Mouse (Mus musculus): ENCODE data around the gene Pih1d2. TPM values are rescaled to one million over a fixed set of nuclear protein-coding genes. Genes with fewer than 3 reads are reported as not detected.

Pih1d2 gene
- total and polyA plus RNA-seq, 3 experiments: 0.39 to 3.7 (median 2.5) TPM

DNA sequence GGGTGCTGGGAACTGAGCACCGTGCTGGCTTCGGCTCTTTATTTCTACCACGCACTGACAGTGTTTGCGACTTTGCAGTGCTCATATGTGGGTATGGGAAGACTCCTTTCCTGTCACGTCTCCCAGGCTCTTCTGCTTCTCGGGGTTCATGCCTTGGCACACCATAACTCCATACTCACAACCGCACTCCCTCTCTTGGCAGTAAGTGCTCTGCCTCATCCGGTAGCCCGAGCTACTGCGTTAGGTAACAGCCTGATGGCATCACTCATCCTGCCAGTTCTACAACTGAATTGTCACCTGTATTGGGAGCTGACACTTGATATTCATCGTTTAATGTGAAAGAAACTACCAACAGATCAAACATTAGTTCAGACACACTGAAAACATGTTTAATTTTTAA is 17.1 kb downstream of the Pih1d2 start:
- TF ChIP-seq GATA1 (IDR thresholded peaks at IDR 0.05; ENCODE audit: borderline replicate concordance, low read length) (no peak), POLR2AphosphoS5 (IDR thresholded peaks at IDR 0.05; ENCODE audit: insufficient replicate concordance, low read depth, low read length) (no peak), CTCF (IDR thresholded peaks at IDR 0.05; ENCODE audit: low read depth, low read length) (no peak), GATA2 (IDR thresholded peaks at IDR 0.05; ENCODE audit: borderline replicate concordance, low read depth, low read length) (no peak), TAL1 (conservative IDR thresholded peaks at IDR 0.05; ENCODE audit: low read depth, low read length) (no peak)
- Histone ChIP-seq H3K4me3 (ENCODE audit: low read depth, low read length) (no peak overlapping the region), H3K36me3 (replicated peaks) (peaks cover 61% of the 10 kb centered on the region), H3K27me3 (ENCODE audit: insufficient read depth, low read length) (no peaks in the 10 kb centered on the region), H3K4me1 (ENCODE audit: insufficient read depth, low read depth, low read length) (peaks cover 10% of the 10 kb centered on the region), H3K9me3 (replicated peaks) (no peaks in the 10 kb centered on the region)
- DNase-seq (ENCODE audit: low spot score): no peak
- ATAC-seq (ENCODE audit: extremely low read depth, insufficient number of reproducible peaks, low FRiP score, poor library complexity, severe bottlenecking): no peak

DNA sequence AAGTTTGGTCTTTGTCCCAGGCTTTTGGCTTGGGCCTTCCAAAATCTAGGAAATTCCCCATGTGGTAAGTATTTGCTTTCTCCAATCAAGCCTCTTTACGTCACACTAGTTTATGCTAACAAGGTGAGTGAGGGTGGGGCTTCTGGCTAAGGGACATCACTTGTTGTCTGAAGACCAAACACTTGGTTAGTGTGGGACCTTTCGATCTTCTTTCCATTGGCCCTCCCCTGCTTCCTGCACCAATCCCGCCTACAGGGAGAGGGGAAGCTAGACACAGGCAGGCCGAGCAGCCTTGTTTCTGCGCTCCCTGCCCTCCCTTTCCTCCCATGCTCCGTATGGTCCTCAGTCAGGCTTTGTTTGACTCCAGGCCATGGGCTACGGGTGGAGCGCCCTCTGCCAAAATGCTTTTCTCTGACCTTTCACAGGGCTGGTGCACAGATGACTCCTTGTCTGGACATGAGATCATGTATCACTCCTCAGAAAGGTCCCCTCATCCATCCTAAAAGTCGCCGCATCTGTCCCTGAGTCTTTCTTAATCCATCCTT is 29.8 kb downstream of the Pih1d2 start:
- Histone ChIP-seq H3K36me3 (replicated peaks) (peaks cover 96% of the 10 kb centered on the region), H3K4me3 (ENCODE audit: low read depth, low read length) (no peak overlapping the region), H3K4me1 (ENCODE audit: insufficient read depth, low read depth, low read length) (peaks cover 11% of the 10 kb centered on the region; the same call in 1 of the 2 replicates), H3K27me3 (ENCODE audit: insufficient read depth, low read length) (no peaks in the 10 kb centered on the region), H3K9me3 (replicated peaks) (no peaks in the 10 kb centered on the region)
- no peak for DNase-seq (ENCODE audit: low spot score)
- TF ChIP-seq GATA2 (IDR thresholded peaks at IDR 0.05; ENCODE audit: borderline replicate concordance, low read depth, low read length) (no peak), POLR2AphosphoS5 (IDR thresholded peaks at IDR 0.05; ENCODE audit: insufficient replicate concordance, low read depth, low read length) (no peak), GATA1 (IDR thresholded peaks at IDR 0.05; ENCODE audit: borderline replicate concordance, low read length) (no peak), CTCF (IDR thresholded peaks at IDR 0.05; ENCODE audit: low read depth, low read length) (no peak), TAL1 (conservative IDR thresholded peaks at IDR 0.05; ENCODE audit: low read depth, low read length) (no peak)
- no peak for ATAC-seq (ENCODE audit: extremely low read depth, insufficient number of reproducible peaks, low FRiP score, poor library complexity, severe bottlenecking)

- TF ChIP-seq CTCF (IDR thresholded peaks at IDR 0.05; ENCODE audit: low read depth, low read length) (no peak), POLR2AphosphoS5 (IDR thresholded peaks at IDR 0.05; ENCODE audit: insufficient replicate concordance, low read depth, low read length) (no peak), GATA2 (IDR thresholded peaks at IDR 0.05; ENCODE audit: borderline replicate concordance, low read depth, low read length) (no peak), GATA1 (IDR thresholded peaks at IDR 0.05; ENCODE audit: borderline replicate concordance, low read length) (no peak), TAL1 (conservative IDR thresholded peaks at IDR 0.05; ENCODE audit: low read depth, low read length) (no peak)
- no peak overlapping the region for H3K4me3 ChIP-seq (ENCODE audit: low read depth, low read length)
- H3K9me3 ChIP-seq (replicated peaks): no peaks in the 10 kb centered on the region
- ATAC-seq (ENCODE audit: extremely low read depth, insufficient number of reproducible peaks, low FRiP score, poor library complexity, severe bottlenecking) (no peak), DNase-seq (ENCODE audit: low spot score) (no peak)
- peaks cover 17% of the 10 kb centered on the region for H3K4me1 ChIP-seq (ENCODE audit: insufficient read depth, low read depth, low read length)
- H3K36me3 ChIP-seq (replicated peaks): peaks cover 93% of the 10 kb centered on the region
- no peaks in the 10 kb centered on the region for H3K27me3 ChIP-seq (ENCODE audit: insufficient read depth, low read length)
Measured at GRCm38 (mm10) chr9:50650503-50650902, 33.4 kb downstream of the Pih1d2 start.

GRCm38 (mm10) chr9:50658391-50658790 is 41.3 kb downstream of the Pih1d2 start:
- peak; percentile 45; the same call in 1 of the 2 replicates for ATAC-seq (ENCODE audit: extremely low read depth, insufficient number of reproducible peaks, low FRiP score, poor library complexity, severe bottlenecking)
- peaks cover 14% of the 10 kb centered on the region for H3K4me1 ChIP-seq (ENCODE audit: insufficient read depth, low read depth, low read length)
- no peaks in the 10 kb centered on the region for H3K9me3 ChIP-seq (replicated peaks)
- no peaks in the 10 kb centered on the region for H3K27me3 ChIP-seq (ENCODE audit: insufficient read depth, low read length)
- H3K4me3 ChIP-seq (ENCODE audit: low read depth, low read length): peak overlapping the region; percentile 95
- peaks cover 37% of the 10 kb centered on the region for H3K36me3 ChIP-seq (replicated peaks)
- DNase-seq (ENCODE audit: low spot score): peak; percentile 73
- TF ChIP-seq CTCF (IDR thresholded peaks at IDR 0.05; ENCODE audit: low read depth, low read length) (no peak), GATA1 (IDR thresholded peaks at IDR 0.05; ENCODE audit: borderline replicate concordance, low read length) (no peak)

DNA sequence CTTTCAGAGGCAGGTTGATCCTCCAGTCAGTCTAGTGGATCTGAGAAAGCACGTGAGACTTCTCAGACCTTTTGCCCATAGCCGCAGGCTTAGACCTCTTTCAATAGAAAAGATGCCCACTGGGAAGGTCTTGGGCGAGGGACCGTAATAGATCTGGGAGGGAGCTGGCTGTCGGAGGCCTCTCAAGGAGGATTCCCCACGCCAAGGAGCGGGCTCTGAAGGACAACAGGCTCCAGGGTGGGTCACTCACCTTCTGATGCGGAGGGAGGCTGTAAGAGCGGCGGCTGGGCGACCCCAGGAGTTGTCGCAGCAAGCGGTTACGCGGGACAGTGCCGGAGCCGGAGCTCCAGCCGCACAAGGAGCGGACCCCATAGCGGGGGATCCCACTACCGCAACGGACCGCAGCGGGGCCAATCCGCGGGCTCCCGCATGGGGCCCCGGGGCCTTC is 41.8 kb downstream of the Pih1d2 start:
- ATAC-seq (ENCODE audit: extremely low read depth, insufficient number of reproducible peaks, low FRiP score, poor library complexity, severe bottlenecking): no peak
- Histone ChIP-seq H3K4me3 (ENCODE audit: low read depth, low read length) (peak overlapping the region; percentile 95), H3K4me1 (ENCODE audit: insufficient read depth, low read depth, low read length) (peaks cover 14% of the 10 kb centered on the region), H3K9me3 (replicated peaks) (no peaks in the 10 kb centered on the region), H3K36me3 (replicated peaks) (peaks cover 32% of the 10 kb centered on the region), H3K27me3 (ENCODE audit: insufficient read depth, low read length) (no peaks in the 10 kb centered on the region)
- peak; percentile 12 for DNase-seq (ENCODE audit: low spot score)
- TF ChIP-seq CTCF (IDR thresholded peaks at IDR 0.05; ENCODE audit: low read depth, low read length): no peak
- no peak for TF ChIP-seq GATA1 (IDR thresholded peaks at IDR 0.05; ENCODE audit: borderline replicate concordance, low read length)

DNA sequence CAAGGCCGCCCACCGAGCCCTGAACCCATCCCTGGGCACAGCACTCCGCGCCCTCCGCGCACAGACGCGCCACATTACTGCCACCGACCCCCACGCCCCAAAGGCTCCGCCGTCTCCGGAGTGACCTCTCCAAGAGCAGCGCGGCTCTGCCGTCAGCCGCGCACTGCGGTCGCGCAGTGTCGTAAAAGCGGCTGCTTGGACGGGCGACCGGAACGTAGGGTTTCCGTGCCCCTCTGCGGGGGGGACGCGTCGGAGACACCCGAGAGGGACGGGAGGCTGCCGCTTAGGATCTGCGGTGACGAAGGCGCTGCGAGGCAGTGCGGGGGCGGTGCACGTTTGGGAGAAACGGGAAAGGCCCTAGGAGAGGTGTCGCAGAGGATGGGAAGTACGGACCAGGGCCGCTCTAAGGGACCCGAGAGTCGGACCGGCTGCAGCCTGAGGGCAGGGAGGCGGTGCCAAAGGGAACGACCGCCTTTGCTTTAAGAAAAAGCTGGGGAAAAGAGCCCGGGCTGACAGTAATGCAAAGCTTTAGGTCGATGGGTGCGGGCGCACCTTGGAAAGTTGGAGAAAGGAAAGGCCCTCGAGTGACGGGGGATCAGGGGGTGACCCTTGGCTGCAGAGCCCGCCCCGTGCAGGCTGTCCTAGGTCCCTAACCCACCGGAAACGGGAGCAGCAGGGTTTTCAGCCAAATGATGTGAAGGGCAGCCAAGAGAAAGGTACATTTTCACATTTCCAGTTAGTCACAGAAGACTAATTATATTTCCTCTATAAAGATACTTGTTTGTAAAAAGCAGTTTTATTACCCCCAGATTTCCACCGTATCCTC is 42.5 kb downstream of the Pih1d2 start, which contains the start of gene Dlat:
Gene Dlat, minus strand, starts transcription at position 389 of the 826 bp plus-strand sequence.
- peaks cover 14% of the 10 kb centered on the region for H3K4me1 ChIP-seq (ENCODE audit: insufficient read depth, low read depth, low read length)
- peak; percentile 93 for DNase-seq (ENCODE audit: low spot score)
- H3K27me3 ChIP-seq (ENCODE audit: insufficient read depth, low read length): no peaks in the 10 kb centered on the region
- H3K4me3 ChIP-seq (ENCODE audit: low read depth, low read length): peak within 1 kb of the TSS; percentile 95
- peaks cover 26% of the 10 kb centered on the region for H3K36me3 ChIP-seq (replicated peaks)
- TF ChIP-seq GATA2 (IDR thresholded peaks at IDR 0.05; ENCODE audit: borderline replicate concordance, low read depth, low read length): no peak
- no peak for TF ChIP-seq GATA1 (IDR thresholded peaks at IDR 0.05; ENCODE audit: borderline replicate concordance, low read length)
- TF ChIP-seq POLR2AphosphoS5 (IDR thresholded peaks at IDR 0.05; ENCODE audit: insufficient replicate concordance, low read depth, low read length): no peak
- no peak for TF ChIP-seq TAL1 (conservative IDR thresholded peaks at IDR 0.05; ENCODE audit: low read depth, low read length)
- TF ChIP-seq CTCF (IDR thresholded peaks at IDR 0.05; ENCODE audit: low read depth, low read length): no peak
- peak; percentile 45 for ATAC-seq (ENCODE audit: extremely low read depth, insufficient number of reproducible peaks, low FRiP score, poor library complexity, severe bottlenecking)
- H3K9me3 ChIP-seq (replicated peaks): no peaks in the 10 kb centered on the region

Data from G1E (cell line).